Mouse (Mus musculus) CH12.LX (cell line): ENCODE data around the gene Ccdc85b.

Experiments used
- CTCF ChIP-seq, 2 experiments: IDR thresholded peaks in 1 of 2; conservative IDR thresholded peaks in 1 of 2; 2 replicates each; pipeline ENCODE4 v1.5.1; 2011 to 2012; ENCODE audit warnings: low read depth in 2 of 2, low read length in 2 of 2, improper control_type of control experiment in 1 of 2, inconsistent platforms in 1 of 2, mild to moderate bottlenecking in 1 of 2, moderate library complexity in 1 of 2
- E2F4 ChIP-seq: IDR thresholded peaks from 2 replicates; pipeline ENCODE4 v1.6.1; 2011; ENCODE audit warnings: low read depth, low read length, improper control_type of control experiment; ENCODE audit not compliant: insufficient replicate concordance

DNA sequence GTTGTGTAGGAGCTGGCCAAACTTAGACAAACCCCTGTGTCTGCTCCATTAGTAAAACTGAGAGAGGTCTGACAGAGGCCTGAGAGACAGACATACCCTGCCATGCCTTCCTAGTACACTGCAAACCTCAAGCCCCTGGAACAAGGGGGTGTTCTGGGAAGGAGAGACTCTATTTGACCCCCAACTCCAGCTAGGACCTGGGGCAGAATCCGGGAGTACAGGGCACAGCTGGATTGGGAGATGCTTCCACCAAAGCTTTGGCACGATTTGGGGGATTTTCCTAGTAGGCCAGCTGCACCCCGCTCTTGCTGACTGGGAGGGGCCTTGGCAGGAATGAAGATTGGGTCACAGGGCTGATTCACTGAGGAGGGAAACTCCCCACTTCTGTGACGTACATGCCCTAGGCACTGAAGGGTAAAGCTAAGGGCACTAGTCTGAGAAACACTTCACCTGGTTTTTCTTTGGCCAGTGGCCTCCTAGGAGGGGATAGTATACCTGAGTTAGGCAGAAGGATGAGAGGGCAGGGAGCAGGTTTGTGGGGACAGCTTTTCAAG, 25.7 kb downstream of the Ccdc85b start:
- TF ChIP-seq CTCF (conservative IDR thresholded peaks at IDR 0.05 in 1 of 2, IDR thresholded peaks at IDR 0.05 in 1 of 2; ENCODE audit: low read depth in 2 of 2, low read length in 2 of 2) (no peak), E2F4 (no peak)
